Mouse (Mus musculus) small intestine, adult 2 months (tissue): ENCODE data around the gene Fntb.
A peak's percentile ranks its signal among the peaks of the same experiment; 100 is the strongest.

Experiments
- CTCF ChIP-seq: fragments of 200-500 bp; IDR thresholded peaks from 2 replicates; pipeline ENCODE4 v1.5.1; 2012; ENCODE audit warnings: low read depth, mild to moderate bottlenecking, control low read depth, inconsistent platforms, low read length, moderate library complexity, mixed read lengths; ENCODE audit not compliant: insufficient replicate concordance, insufficient read length; ENCODE audit errors: extremely low read depth
- POLR2A ChIP-seq: fragments of 200-500 bp; IDR thresholded peaks from 2 replicates; pipeline ENCODE4 v1.6.1; 2012; ENCODE audit warnings: low read depth, mild to moderate bottlenecking, control low read depth, inconsistent platforms, low read length, moderate library complexity

DNA sequence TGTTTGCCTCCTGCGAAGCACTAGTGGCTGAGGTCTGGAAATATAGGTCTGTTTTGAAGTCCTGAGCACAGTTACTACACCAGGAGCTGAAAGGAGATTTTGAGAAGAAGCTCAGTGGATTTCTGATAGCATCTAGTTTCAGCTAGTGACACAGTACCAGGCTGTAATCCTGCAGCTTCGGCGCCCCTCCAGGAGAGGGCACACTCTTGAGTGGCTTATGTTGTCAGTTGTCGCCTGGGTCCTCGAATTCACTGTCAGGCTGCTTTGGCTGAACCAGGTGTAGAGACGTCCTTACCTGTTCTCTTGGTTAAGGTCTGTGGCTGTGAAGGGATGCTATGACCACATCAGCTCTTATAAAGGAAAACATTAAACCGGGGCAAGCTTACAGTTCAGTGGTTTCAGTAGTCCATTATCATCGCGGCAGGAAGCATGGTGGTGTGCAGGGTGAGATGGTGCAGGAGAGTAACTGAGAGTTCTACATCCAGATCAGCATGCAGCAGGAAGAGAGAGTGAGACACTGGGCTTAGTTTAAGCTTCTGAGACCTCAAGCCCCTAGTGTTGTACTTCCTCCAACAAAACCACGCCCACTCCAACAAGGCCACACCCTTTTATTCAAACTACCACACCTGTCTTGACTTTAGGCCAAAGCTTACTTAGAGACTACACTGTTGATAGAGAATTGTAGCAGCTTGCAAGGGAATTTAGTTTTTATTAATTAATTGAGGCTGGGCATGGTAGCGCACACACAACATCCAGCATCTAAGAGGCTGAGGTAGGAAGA is 124.2 kb downstream of the Fntb start:
- peak; percentile 42; the same call in 1 of the 2 replicates for TF ChIP-seq CTCF
- TF ChIP-seq POLR2A: no peak
